Mouse (Mus musculus) layer of hippocampus, postnatal 14 days (tissue): ENCODE data around the gene Herc3. TPM values are rescaled to one million over a fixed set of nuclear protein-coding genes. Genes with fewer than 3 reads are reported as not detected.
A peak's percentile ranks its signal among the peaks of the same experiment; 100 is the strongest.

ENCODE experiments used
- DNase-seq, 2 experiments: peaks; one replicate each; pipeline ENCODE4 v3.0.0; 2021 to 2022; ENCODE audit warnings: low spot score in 2 of 2, mixed read lengths in 1 of 2
- total RNA-seq, 2 experiments: library from RNA; stranded (reverse); gene quantifications; 2 replicates each; pipeline ENCODE4 v1.2.3; 2021

Gene Herc3
- total RNA-seq, 2 experiments from 2014 or later, result 241 to 256 TPM

- no peak for DNase-seq
Observed at GRCm38 (mm10) chr6:58916498-58916897, 85.2 kb downstream of the Herc3 start.

- DNase-seq, result no peak
Observed at GRCm38 (mm10) chr6:58920735-58921134, 89.5 kb downstream of the Herc3 start.

- no peak for DNase-seq
Observed at GRCm38 (mm10) chr6:58921623-58922022, 90.4 kb downstream of the Herc3 start.

DNA sequence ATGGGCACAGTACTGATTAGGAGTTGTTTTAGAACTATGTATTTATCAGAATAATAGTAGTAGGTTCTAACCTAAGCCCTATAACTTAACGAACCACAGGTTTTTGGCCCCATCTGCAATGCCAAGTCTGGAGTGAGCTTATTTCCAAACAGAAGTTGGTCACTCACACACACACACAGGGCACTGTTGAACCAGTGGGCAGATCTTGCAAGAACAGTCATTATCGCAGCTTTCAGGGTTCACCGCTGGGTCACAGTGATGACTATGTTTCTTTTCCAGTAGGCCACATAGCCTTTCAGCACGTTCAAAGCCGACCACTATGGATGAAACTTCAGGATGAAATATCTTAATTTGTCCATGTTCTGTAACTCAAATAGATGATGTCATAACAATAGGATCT is 91.2 kb downstream of the Herc3 start:
- DNase-seq, result no peak

GRCm38 (mm10) chr6:58927881-58928280 is 96.6 kb downstream of the Herc3 start:
- DNase-seq, result peak in 1 of 2 experiments; percentile 49

DNA sequence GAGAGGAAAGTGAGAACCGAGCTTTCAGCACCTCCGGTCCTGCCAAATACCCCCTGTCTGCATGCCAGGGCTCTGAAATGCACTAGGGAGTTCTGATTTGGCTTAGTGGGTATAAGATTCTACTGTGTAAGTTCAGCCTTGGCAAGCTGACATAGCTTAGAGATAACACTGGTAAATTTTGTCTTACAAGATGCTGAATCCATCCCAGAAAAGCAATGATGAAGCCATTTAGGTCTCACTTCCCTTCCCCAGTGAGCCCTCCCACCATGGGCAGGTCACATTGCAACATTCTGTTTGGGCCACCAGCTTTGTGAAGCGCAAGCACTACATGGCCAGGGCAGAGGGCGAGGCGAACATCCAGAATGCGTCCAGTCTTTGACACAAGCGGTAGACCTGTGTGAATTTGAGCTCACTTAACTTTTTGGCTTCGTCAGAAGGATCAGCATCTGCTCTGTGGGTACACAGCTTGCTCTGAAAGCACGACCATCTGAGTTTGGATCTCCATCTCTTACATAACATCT is 98.7 kb downstream of the Herc3 start:
- no peak for DNase-seq

DNA sequence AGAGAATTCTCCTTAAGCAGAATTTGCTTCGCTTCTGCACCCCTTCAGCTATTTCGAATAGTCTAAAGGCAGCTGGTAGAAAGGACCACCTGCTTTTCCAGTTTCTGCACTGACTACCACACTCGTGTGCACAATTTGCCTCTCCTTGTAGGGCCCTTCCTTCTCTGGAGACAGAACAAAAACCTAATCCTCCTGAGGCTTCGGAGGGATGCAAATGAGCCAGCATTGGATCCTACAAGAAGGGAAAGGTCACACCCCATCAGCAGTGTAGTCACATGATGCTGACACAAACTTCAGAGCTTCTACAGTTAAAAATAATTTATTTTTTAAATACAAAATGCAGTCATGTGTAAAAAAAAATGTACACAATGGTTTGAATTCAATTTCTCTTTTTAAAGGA is 99.9 kb downstream of the Herc3 start:
- DNase-seq, result no peak

GRCm38 (mm10) chr6:58932515-58933188 is 101.4 kb downstream of the Herc3 start:
- no peak for DNase-seq

- DNase-seq, result peak; percentile 43 to 88
Observed at GRCm38 (mm10) chr6:58933189-58933913, 102.1 kb downstream of the Herc3 start.

- DNase-seq, result no peak
Observed at GRCm38 (mm10) chr6:58934144-58934543, 102.9 kb downstream of the Herc3 start.

- no peak for DNase-seq
Observed at GRCm38 (mm10) chr6:58937726-58938125, 106.5 kb downstream of the Herc3 start.

DNA sequence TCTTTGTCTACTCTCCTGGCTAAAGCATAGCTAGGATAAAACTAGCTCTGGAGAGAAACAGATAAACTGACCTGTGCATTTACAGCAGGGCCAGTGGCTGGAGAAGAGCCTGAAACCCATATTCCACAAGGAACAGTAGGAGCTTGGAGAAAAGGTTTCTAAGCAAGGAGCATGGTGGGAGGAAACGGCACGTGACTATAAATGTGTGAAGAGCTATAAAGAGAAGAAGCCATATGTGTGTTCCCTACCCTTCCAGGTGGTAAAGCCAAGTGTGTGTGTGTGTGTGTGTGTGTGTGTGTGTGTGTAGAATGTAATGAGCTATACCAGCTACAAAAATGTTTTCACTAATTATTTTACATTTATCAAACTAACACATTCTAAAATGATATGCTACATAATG is 111.0 kb downstream of the Herc3 start:
- no peak for DNase-seq

GRCm38 (mm10) chr6:58943958-58944357 is 112.7 kb downstream of the Herc3 start:
- no peak for DNase-seq

- no peak for DNase-seq
Observed at GRCm38 (mm10) chr6:58946246-58946645, 115.0 kb downstream of the Herc3 start.

DNA sequence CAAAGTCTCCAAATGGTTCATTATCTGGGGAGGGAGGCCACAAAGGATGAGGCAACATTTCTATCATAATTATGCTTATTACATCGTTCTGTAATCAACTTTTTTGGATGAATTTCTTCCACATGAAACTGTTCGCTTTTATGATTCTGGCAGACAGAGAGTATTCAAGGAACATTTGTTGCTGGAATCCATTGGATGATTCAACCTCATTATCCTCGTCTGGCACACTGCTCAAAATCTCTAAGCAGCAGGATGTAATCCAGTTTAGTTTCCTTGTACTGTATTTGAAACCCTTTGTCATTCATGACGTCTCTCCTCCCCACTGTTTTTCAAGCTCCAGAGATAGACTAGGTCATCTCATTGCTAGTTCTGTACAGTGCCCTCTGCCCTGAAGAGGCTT is 115.6 kb downstream of the Herc3 start:
- peak in 1 of 2 experiments; percentile 64 for DNase-seq

DNA sequence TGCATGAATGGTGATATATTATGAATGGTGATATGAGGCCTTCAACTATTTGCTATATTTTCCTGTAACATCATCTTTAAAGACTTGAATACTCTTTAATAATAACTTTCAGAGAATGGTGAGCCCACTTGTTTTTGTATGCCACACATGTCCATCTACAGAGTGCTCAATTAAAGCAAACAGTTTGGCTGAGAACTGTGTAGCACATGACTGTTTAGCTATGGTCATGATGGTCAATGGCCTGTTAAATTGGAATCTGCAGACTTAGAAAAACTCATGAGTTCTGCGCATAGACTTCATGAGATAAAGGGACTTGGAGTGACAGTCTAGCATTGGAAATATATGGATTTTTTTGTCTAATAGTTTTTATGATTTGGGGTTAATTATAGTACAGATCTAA is 119.1 kb downstream of the Herc3 start:
- no peak for DNase-seq

GRCm38 (mm10) chr6:58951128-58951992 is 120.1 kb downstream of the Herc3 start:
- no peak for DNase-seq

GRCm38 (mm10) chr6:58960523-58960922 is 129.3 kb downstream of the Herc3 start:
- DNase-seq, result no peak

GRCm38 (mm10) chr6:58962691-58963090 is 131.4 kb downstream of the Herc3 start:
- no peak for DNase-seq

- DNase-seq, result no peak
Observed at GRCm38 (mm10) chr6:58964091-58964490, 132.8 kb downstream of the Herc3 start.

DNA sequence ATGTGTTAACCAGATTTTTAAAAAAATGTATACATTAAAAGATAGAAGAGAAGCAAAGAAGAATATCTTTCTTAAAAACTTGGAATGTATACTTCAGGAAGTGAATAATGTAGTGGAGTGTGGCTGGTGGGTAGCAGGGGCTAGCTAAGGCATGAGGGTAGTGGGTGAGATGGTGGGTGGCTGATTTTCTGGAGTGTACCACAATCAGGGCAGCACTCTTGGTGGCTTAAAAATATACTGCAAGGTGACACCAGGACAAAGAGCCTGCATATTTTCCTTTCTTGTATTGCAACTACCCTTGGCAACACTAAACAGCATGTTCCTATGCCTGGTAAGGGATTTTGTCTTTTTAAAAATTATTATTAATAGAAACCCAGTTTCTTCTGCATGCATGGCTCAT is 133.3 kb downstream of the Herc3 start:
- no peak for DNase-seq
